Mouse (Mus musculus) gastrocnemius, adult 8-10 months (tissue): ENCODE measurements around the gene Serpina9. TPM values are rescaled to one million over a fixed set of nuclear protein-coding genes. Genes with fewer than 3 reads are reported as not detected.
A peak's percentile ranks its signal among the peaks of the same experiment; 100 is the strongest.

Experiments used
- DNase-seq, 2 experiments: peaks; one replicate each; pipeline ENCODE4 v3.0.0; 2022; ENCODE audit warnings: low spot score in 2 of 2
- total RNA-seq, 4 experiments: library from RNA; stranded (reverse); gene quantifications; 2 replicates each; pipeline ENCODE4 v1.2.4; 2022

Serpina9 gene
- not detected for total RNA-seq

DNA sequence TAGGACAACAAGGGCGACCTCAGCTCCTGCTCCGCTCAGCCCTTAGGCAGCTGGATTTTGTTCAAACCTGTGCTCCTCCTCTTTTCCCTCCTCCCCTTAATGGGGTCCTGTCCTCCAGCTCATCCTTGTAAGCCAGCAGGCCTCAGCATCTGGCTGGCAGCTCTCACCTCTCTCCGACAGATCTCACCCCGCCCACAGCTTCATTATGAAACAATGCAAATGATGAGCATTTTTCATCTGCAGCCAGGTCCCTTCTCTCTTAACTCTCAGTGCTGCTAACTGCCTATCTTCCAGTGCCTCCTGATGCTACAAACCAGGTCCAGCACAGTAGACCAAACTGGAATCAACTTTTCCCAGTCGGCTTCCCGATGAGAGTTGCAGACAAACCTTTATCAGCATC is at the start of gene Serpina9:
Gene Serpina9, minus strand, starts transcription at position 136 of the 400 bp plus-strand sequence.
- no peak for DNase-seq

DNA sequence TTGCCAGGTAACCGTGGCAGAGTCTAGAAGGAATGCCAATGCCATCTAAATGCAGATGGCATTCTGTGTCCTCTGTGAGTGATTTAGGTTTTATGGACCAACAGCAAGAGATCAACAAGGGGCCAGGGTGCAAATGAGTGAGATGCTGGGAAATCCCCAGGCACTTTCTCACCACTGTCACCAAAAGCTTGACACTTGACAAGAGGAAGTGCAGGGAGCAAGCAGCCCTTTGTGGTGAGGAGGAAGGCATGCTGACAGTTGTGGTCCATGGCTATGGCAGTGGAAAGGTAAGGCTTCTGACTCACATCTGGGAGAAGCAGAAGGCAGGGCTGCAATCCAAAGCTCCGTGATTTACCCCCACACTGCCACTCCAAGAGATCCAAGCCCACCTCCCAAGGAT is 48.3 kb upstream of the Serpina9 start:
- DNase-seq = no peak

- DNase-seq = no peak
Measured at GRCm38 (mm10) chr12:104060126-104060525, 46.6 kb upstream of the Serpina9 start.

- no peak for DNase-seq
Measured at GRCm38 (mm10) chr12:104057531-104057930, 44.0 kb upstream of the Serpina9 start.

DNA sequence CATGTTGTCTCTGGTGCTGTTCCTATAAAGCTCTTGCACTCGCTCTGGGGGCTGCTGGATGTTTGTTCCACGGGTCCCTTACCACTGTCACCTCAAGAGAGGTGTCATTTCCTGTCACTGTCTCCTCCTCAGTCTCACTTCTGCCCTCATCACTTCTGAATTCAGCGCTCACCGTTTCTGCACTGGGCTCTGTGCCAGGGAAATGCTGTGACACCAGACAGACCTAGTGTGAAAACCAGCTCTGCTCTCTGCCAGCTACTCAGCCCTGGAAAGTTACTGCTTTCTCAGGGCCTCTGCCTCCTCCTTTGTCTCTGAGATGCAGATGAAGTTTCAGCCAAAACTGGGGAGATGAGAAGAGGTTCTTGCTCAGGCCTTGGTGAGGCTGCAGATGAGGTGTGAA is 43.5 kb upstream of the Serpina9 start:
- DNase-seq = no peak

DNA sequence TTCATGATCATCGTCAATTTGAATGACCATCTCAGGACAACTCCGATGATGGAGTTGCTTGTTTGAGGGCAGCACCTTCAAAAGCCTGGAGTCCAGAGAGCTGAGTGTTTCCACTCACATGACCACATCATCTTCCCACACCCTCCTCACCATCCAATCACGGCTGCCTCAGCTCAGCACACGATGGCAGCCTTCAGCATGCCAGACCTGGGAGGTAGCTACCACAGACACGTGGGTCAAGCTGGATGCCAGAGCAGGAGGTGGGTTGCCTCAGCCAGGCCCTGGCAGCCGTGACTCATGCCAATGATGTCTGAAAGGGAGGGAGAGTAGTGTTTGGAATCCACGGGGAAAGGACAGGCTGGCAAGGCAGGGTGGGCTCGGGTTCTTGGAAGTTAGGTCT is 42.2 kb upstream of the Serpina9 start:
- DNase-seq = no peak

DNA sequence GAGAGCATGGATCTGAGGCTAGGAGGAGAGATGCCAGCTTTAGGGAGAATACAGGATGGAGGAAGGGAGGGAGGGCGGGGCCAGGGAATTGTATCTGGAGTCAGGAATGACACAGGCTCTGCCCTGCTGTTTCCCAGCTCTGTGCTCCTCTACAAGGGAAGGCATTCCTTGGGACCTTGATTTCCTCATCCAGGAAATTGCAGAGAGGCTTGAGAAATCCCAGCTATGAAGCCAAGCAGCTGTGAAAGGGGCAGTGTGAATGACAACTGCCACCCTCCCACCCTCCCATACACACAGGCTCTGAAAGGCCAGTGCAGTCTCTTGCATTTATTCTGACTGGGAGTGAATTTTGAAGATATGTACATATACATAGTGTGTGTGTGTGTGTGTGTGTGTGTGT is 40.4 kb upstream of the Serpina9 start:
- DNase-seq = no peak

- no peak for DNase-seq
Measured at GRCm38 (mm10) chr12:104045713-104046112, 32.2 kb upstream of the Serpina9 start.

GRCm38 (mm10) chr12:104044343-104044742 is 30.8 kb upstream of the Serpina9 start, which contains the start of gene Serpina12:
Serpina12 (minus strand) TSS chr12:104044443.
- no peak for DNase-seq

- no peak for DNase-seq
Measured at GRCm38 (mm10) chr12:104042753-104043152, 29.2 kb upstream of the Serpina9 start.

DNA sequence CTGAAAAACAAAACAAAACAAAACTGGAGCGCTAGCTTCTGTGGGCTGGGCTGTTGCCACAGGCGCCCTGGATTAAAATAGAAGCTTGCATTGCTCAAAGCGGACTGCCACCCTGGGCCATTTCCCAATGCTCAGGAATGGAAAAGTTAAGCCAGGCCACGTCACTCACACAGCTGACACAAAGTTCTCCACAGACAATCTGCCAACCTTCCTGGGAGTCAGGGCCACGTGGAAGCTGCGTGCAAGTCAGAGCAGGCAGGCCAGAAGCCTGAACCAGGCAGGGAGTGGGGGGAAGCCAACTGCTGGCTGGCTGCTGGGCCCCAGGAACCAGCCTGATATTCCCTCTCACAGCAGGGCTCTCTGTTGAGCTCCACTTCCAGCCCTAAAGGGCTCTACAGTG is 27.8 kb upstream of the Serpina9 start:
- DNase-seq = peak; percentile 67 to 82

GRCm38 (mm10) chr12:104038181-104038580 is 24.6 kb upstream of the Serpina9 start:
- no peak for DNase-seq

DNA sequence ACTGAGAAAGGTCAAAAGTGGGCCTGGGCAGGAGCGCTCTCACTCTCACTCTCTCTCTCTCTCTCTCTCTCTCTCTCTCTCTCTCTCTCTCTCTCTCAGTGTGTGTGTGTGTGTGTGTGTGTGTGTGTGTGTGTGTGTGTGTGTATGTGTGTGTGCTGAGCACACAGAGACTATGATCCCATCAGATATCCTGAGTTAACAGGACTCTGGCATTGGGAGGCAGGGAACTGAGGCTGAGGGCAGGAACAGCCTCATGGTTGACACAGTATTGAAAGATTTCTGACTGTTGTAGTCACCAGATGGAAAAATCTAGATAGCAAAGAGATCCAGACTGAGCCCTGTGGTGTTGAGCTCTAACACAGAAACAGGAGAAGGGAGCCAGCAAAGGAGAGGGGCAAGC is 20.2 kb upstream of the Serpina9 start:
- no peak for DNase-seq

DNA sequence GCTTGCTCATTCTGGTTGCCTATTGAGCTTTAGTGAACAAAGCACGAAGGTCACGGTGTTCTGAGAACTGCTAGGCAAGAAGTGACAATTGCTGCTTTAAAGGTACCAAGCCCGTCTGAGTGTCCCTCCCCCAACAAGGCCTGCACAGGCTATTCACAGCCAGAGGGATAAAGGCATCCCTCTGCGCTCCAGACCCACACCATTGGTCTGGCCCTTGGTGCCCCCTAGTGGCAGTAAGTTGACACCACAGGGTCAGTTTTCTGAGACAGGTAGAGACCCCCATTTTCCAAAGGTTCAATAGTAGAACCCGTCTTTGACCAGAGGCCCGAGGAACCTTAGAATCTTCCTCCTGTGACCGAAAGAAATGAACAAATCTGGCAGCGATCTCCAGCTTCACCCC is 16.4 kb upstream of the Serpina9 start:
- DNase-seq = no peak

DNA sequence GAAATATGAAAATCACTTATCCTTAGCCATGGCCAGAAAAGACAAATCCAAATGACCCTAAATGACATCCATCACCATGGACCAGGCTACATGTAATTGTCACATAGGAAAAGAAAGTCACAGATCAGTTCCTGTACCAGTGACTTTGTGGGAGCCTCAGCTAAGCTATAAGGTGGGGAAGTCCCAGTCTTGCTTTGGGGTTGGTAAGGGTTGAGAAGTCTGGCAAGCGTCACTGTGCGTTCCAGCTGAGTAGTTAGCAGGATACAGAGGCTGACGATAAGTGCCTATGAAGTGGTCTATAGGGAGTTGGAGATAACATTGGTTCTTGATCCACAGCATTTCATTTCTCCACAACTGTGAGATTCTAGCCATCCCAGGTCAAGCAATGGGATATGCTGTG is 1.7 kb upstream of the Serpina9 start:
- DNase-seq = no peak

GRCm38 (mm10) chr12:104004689-104005088 is 8.9 kb downstream of the Serpina9 start:
- no peak for DNase-seq

GRCm38 (mm10) chr12:104003238-104003612 is 10.3 kb downstream of the Serpina9 start:
- DNase-seq = no peak

DNA sequence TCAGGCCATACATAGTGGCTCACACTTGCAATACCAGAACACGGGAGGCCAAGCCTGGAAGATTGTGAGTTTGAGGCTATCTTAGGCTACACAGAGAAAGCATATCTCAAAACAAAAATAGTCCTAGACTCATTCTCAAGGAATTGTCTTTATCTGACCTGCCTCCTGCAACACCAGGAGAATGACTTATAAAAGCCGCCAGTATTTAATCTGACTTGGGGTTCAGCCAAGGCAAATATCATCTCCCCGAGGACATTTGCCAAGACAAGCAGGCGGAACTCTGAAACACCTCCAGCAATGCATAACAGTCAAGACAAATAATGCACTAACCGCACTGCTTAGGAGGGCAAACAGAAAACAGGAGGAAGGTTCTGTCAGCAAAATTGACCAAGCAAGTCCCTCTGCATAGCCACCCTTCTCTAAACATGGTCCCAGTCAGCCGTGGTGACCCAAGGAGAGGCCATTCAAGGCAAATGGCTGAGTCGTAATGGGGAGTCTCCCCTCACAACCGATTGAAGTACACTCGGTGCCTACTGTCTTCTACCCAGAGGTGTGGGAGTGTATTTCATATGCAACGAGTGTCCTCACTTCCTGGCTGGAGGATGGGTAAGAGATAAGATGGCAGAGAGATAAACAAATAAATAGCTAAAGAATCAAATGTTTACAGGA is 10.9 kb downstream of the Serpina9 start:
- no peak for DNase-seq

- DNase-seq = no peak
Measured at GRCm38 (mm10) chr12:104000594-104000993, 13.0 kb downstream of the Serpina9 start.

GRCm38 (mm10) chr12:103999611-104000010 is 13.9 kb downstream of the Serpina9 start:
- no peak for DNase-seq

DNA sequence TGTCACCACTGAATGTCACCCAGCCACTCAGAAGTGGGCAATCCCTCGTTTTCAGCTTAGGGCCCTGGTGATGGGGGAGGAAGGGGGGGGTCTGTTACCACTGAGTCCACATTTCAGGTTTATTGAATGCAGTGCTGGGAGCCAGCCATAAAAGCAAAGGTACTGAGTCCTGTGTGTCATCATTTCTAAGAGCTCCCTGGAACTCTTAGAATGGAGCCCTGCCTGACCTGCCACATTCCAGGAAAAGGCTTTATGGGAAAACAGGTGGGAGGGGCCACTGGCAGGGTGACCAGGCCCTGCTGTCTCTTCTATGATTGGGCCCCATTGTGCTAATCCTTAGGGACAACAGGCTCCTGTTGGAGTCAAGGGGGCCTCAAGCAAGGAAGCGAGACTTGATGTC is 17.0 kb downstream of the Serpina9 start:
- DNase-seq = no peak

GRCm38 (mm10) chr12:103995292-103996072 is 18.1 kb downstream of the Serpina9 start:
- DNase-seq = peak; percentile 23 to 26

DNA sequence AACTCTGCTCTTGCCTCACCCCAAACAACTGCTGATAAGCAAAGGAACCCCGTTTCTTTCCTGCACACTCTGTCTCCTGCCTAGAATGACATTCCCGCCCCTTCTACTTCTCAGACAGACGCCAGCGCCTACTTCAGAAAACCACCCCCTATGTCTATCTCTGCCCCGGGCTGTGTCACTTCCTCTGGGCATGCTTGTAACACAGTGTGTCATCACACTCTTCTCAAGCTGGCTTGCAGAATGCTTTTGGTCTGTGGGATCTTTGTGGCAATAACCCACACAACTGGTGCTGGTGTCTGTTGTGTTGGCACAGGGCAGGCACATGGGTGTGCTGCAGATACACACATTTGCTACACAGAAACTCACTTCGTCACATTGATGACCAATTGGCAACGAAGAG is 20.6 kb downstream of the Serpina9 start:
- no peak for DNase-seq
